Mouse (Mus musculus) stomach, embryonic 14.5 days (tissue): ENCODE measurements around the gene Zbtb24. TPM values are rescaled to one million over a fixed set of nuclear protein-coding genes. Genes with fewer than 3 reads are reported as not detected.
A peak's percentile ranks its signal among the peaks of the same experiment; 100 is the strongest.

Source experiments
- ATAC-seq: fragments of 200-750 bp; cut with Nextera tagmentation; 2 replicates; pipeline ENCODE4 v1.8.0; 2017; ENCODE audit warnings: low read depth, moderate TSS enrichment; ENCODE audit not compliant: insufficient number of reproducible peaks, insufficient read depth, low FRiP score
- H3K27ac ChIP-seq: fragments of 300-500 bp; sonication (generic); 2 replicates; pipeline ENCODE4 v1.5.1; 2014; ENCODE audit warnings: mild to moderate bottlenecking, low read length, moderate library complexity, mixed read lengths
- H3K27me3 ChIP-seq: fragments of 300-500 bp; sonication (generic); 2 replicates; pipeline ENCODE4 v1.6.1; 2014; ENCODE audit warnings: low read length, control low read depth, mixed read lengths; ENCODE audit not compliant: control insufficient read depth, insufficient read depth
- H3K36me3 ChIP-seq: fragments of 300-500 bp; sonication (generic); 2 replicates; pipeline ENCODE4 v1.6.1; 2014; ENCODE audit warnings: mild to moderate bottlenecking, control low read depth, low read length, moderate library complexity, mixed read lengths; ENCODE audit not compliant: control insufficient read depth, insufficient read depth
- H3K4me1 ChIP-seq: fragments of 300-500 bp; sonication (generic); 2 replicates; pipeline ENCODE4 v1.6.1; 2014; ENCODE audit warnings: low read length, control low read depth, mixed read lengths; ENCODE audit not compliant: control insufficient read depth, insufficient read depth
- H3K4me2 ChIP-seq: fragments of 300-500 bp; sonication (generic); replicated peaks from 2 replicates; pipeline ENCODE4 v1.6.1; 2014; ENCODE audit warnings: low read depth, low read length, control low read depth
- H3K4me3 ChIP-seq: fragments of 300-500 bp; sonication (generic); 2 replicates; pipeline ENCODE4 v1.5.1; 2014; ENCODE audit warnings: low read depth, low read length, control low read depth
- H3K9ac ChIP-seq: fragments of 300-500 bp; sonication (generic); replicated peaks from 2 replicates; pipeline ENCODE4 v1.6.1; 2014; ENCODE audit warnings: low read depth, mild to moderate bottlenecking, control low read depth, low read length, moderate library complexity, mixed read lengths
- H3K9me3 ChIP-seq: fragments of 300-500 bp; sonication (generic); 2 replicates; pipeline ENCODE4 v1.6.1; 2016; ENCODE audit warnings: low read depth, low read length, control low read depth; ENCODE audit not compliant: control insufficient read depth
- WGBS: fragments of 180-500 bp; shearing (Covaris S2); extraction: QIAGEN DNeasy Blood & Tissue Kit; methylation state at CpG from one replicate; pipeline ENCODE4 v1.1.7; 2014; 5-methylcytosine and 5-hydroxymethylcytosine counted together
- polyA plus RNA-seq: library from polyadenylated mRNA; unstranded; fragments of >200 nt; fragmentation: Nextera tagmentation; extraction: Ambion mirVana; gene quantifications from 2 replicates; pipeline ENCODE4 v1.2.1, GENCODE M21; 2014

Zbtb24 gene
- polyA plus RNA-seq, 1 experiment from 2014 or later, result 16.7 TPM

DNA sequence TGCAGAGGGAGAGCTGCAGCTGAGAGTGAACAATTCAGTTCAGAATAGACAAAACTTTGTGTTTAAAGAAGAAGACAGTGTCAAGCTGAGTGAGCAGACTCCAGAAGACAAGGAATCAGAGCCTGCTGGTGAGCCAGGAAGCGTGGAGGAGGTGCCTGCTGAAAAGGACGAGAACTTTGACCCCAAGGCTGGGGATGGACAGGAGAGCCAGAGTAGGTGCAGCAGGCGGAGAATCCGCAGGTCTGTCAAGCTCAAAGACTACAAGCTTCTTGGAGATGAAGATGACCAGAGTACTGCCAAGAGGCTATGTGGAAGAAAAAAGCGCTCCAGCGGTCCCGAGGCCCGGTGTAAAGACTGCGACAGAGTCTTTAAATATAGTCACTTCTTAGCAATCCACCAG, 1.5 kb downstream of the Zbtb24 start:
- 90% methylated on average over 9 of the region's 9 CpGs for WGBS
- no peak overlapping the region for H3K4me2 ChIP-seq
- H3K36me3 ChIP-seq, result peaks cover 15% of the 10 kb centered on the region
- no peaks in the 10 kb centered on the region for H3K27me3 ChIP-seq
- H3K9ac ChIP-seq, result no peak overlapping the region
- peaks cover 15% of the 10 kb centered on the region; the same call in 1 of the 2 replicates for H3K4me1 ChIP-seq
- H3K27ac ChIP-seq, result no peak overlapping the region
- no peaks in the 10 kb centered on the region for H3K9me3 ChIP-seq
- no peak for ATAC-seq
- no peak overlapping the region for H3K4me3 ChIP-seq

DNA sequence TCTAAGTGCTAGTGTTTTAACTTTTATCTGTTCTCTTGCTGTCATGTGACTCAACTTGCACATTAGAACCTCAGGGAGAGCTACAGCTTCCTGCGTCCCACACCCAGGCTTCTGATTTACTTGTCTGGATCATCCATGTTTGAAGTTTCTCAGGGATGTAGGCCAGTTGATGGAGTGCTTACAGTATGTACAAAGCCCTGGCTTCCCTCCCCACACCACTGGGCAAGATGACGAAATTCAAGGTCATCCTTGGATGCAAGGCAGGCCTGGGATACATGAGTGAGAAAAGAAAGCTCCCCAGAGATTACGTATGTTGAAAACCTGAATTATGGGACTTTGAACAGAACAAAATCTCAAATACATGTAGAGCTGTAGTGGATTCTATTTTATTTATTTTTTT, 2.6 kb downstream of the Zbtb24 start:
- Histone ChIP-seq H3K4me3 (no peak overlapping the region), H3K4me2 (no peak overlapping the region), H3K27ac (no peak overlapping the region), H3K9me3 (no peaks in the 10 kb centered on the region), H3K27me3 (no peaks in the 10 kb centered on the region), H3K36me3 (peaks cover 18% of the 10 kb centered on the region), H3K9ac (no peak overlapping the region), H3K4me1 (peaks cover 15% of the 10 kb centered on the region; the same call in 1 of the 2 replicates)
- 95% methylated on average over 3 of the region's 3 CpGs for whole genome bisulfite sequencing
- no peak for ATAC-seq

DNA sequence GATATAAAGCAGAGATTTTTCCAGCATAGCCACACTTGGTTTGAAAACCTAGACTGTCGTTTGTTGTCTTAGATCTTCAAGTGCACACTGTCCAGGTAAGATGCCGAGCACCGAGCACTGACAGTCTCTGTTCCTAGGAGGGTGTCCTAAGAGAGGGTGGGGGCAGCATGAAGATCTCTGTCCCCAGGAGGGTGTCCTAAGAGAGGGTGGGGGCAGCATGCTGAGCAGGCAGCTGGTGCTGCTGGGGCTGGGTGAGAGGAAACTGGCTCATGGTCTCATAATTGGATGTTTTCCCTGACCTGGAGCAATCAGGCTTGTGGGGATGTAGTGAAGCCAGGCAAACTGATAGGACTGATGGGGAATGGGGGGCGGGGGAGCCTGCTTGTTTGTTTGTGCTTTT, 9.8 kb downstream of the Zbtb24 start:
- Histone ChIP-seq H3K9ac (no peak overlapping the region), H3K27me3 (no peaks in the 10 kb centered on the region), H3K27ac (no peak overlapping the region), H3K36me3 (peaks cover 42% of the 10 kb centered on the region), H3K9me3 (no peaks in the 10 kb centered on the region), H3K4me2 (no peak overlapping the region), H3K4me3 (no peak overlapping the region), H3K4me1 (no peaks in the 10 kb centered on the region)
- 82% methylated on average over 4 of the region's 4 CpGs for WGBS
- ATAC-seq, result no peak

DNA sequence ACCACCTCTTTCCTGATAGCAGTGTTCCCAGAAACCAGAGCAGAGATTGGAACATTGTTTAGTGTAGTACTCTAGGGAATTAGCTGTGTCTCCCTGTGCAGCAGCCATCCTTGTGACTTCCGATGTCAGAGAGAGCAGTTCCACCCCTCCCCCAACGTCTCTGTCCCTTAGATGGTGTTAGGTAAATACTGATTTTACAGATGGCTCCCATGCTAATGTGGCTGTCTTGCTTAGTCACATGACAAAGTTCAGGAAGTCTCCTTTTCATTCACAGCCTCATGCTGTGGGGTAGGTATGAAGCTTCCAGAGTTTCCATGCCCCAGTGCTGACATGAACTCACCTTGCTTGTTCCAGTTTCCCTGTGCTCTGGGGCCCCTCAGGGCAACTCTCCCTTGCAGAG, 10.3 kb downstream of the Zbtb24 start:
- 0 out of 2 replicates have a peak, but pooled peaks have one; percentile 33 for ATAC-seq
- Histone ChIP-seq H3K4me1 (no peaks in the 10 kb centered on the region), H3K9ac (no peak overlapping the region), H3K36me3 (peaks cover 42% of the 10 kb centered on the region), H3K27ac (no peak overlapping the region), H3K4me2 (no peak overlapping the region), H3K27me3 (no peaks in the 10 kb centered on the region), H3K4me3 (no peak overlapping the region), H3K9me3 (no peaks in the 10 kb centered on the region)
- 26% methylated on average over 2 of the region's 2 CpGs for WGBS

DNA sequence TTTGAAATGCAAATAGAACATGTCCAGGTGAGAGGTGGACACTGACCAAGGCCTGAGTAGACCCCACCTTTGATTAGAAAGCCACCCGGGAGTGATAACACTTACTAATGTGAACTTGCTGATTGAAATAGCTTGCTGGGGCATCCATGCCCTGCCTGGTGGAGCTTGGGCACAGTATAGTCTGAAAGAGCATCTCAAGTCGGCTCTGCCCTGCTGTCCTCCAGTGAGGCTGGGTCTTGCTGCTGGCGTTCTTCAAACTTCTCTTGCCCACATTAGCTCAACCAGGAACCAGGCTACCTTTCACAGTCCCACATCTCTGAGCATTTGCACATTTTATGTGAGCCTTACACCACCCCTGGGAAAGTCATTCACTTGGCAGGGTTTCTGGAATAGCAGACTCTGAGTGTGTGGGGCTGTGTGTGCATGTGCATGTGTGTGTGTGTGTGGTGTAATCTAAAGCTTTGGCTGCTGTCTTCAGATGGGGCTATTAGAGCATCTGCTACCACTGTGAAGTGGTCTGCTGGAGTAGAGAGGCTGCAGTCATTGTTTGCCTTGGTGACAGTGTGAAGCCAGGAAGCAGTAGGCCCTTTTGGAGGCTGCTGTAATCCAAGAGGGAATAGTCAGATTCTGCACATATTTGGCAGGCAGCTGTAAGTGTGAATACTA, 11.0 kb downstream of the Zbtb24 start:
- H3K27ac ChIP-seq, result no peak overlapping the region
- no peaks in the 10 kb centered on the region for H3K4me1 ChIP-seq
- no peak for ATAC-seq
- H3K27me3 ChIP-seq, result no peaks in the 10 kb centered on the region
- WGBS, result 88% methylated on average over 3 of the region's 3 CpGs
- H3K9me3 ChIP-seq, result no peaks in the 10 kb centered on the region
- no peak overlapping the region for H3K4me2 ChIP-seq
- H3K9ac ChIP-seq, result no peak overlapping the region
- no peak overlapping the region for H3K4me3 ChIP-seq
- H3K36me3 ChIP-seq, result peaks cover 35% of the 10 kb centered on the region

DNA sequence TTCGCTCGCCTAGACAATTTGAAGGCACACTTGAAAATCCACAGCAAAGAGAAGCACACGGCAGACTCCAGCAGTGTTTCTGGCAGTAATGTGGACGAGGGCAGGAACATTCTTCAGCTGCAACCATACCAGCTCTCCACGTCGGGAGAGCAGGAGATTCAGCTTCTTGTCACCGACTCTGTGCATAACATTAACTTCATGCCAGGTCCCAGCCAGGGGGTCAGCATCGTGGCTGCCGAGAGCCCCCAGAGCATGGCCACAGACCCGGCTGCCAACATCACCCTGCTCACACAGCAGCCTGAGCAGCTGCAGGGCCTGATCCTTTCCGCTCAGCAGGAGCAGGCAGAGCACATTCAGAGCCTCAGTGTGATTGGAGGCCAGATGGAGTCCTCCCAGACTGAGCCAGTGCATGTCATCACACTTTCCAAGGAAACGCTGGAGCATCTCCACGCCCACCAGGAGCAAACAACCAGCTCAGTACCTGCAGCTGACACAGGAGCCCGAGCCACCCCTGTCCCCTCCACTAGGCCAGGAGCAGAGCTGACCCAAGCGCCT, 14.3 kb downstream of the Zbtb24 start:
- Histone ChIP-seq H3K9ac (no peak overlapping the region), H3K27ac (no peak overlapping the region), H3K27me3 (no peaks in the 10 kb centered on the region), H3K9me3 (no peaks in the 10 kb centered on the region), H3K4me3 (no peak overlapping the region), H3K4me1 (no peaks in the 10 kb centered on the region), H3K36me3 (peaks cover 20% of the 10 kb centered on the region), H3K4me2 (no peak overlapping the region)
- WGBS, result 58% methylated on average over 15 of the region's 15 CpGs
- no peak for ATAC-seq

DNA sequence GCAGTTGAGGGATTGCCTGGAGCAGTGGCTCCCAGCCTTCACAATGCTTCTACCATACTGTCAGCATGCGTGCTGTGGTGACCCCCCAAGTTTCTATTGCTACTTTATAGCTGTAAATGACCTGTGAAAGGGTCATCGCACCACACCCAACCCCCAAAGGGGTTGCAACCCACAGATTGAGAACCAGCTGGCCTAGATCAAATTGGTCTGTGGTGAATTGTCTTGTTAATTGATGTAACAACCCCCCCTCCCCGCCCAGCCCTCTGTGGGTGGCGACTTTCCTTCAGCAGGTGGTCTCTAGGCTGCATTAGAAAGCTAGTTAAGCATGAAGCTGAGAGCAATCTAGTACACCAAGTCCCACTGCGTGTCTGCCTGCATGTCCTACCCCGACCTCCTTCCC, 17.1 kb downstream of the Zbtb24 start:
- Histone ChIP-seq H3K9ac (no peak overlapping the region), H3K4me3 (no peak overlapping the region), H3K36me3 (peaks cover 17% of the 10 kb centered on the region), H3K9me3 (no peaks in the 10 kb centered on the region), H3K4me1 (no peaks in the 10 kb centered on the region), H3K27ac (no peak overlapping the region), H3K27me3 (no peaks in the 10 kb centered on the region), H3K4me2 (no peak overlapping the region)
- ATAC-seq, result no peak
- 45% methylated on average over 6 of the region's 6 CpGs for WGBS

DNA sequence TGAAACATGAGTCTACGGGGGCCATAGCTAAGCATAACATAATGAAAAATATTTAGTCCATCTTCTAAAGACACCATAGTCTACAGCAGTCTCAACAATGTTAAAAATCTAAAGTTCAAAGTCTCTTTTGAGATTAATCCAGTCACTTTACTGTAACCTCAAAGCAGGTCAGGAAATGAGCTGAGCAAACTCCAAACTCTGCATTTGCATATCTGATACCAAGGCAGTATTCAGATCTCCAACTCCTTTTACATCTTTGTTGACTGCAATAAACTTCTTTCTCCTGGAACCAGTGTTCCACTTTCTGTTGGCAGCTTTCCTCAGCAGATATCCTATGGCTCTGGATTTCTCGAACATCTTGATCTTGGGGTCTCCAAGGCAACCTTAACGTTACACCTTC, 20.5 kb downstream of the Zbtb24 start:
- ATAC-seq, result no peak
- H3K27ac ChIP-seq, result no peak overlapping the region
- no peak overlapping the region for H3K4me3 ChIP-seq
- peaks cover 9% of the 10 kb centered on the region for H3K4me1 ChIP-seq
- no peaks in the 10 kb centered on the region; the same call in 1 of the 2 replicates for H3K36me3 ChIP-seq
- H3K27me3 ChIP-seq, result no peaks in the 10 kb centered on the region
- no peaks in the 10 kb centered on the region for H3K9me3 ChIP-seq
- WGBS, result 87% methylated on average over 3 of the region's 3 CpGs
- H3K9ac ChIP-seq, result no peak overlapping the region
- no peak overlapping the region for H3K4me2 ChIP-seq

DNA sequence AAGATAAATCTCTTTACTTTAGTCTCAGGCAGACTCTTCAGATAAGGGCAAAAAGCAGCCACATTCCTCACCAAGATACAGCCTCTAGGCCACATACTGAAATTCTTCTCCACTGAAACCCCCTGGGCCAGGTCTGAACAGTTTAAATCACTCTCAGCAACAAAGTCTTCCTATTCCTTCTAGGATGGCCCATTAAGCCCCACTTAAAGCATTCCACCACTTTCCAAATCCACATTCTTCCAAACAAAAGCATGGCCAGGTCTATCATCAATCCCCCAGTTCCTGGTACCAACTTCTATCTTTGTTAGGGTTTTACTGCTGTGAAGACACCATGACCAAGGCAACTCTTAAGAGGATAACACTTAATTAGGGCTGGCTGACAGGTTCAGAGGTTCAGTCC, 22.4 kb downstream of the Zbtb24 start:
- Histone ChIP-seq H3K27me3 (no peaks in the 10 kb centered on the region), H3K27ac (no peak overlapping the region), H3K9ac (no peak overlapping the region), H3K4me1 (peaks cover 13% of the 10 kb centered on the region), H3K4me3 (no peak overlapping the region), H3K4me2 (no peak overlapping the region), H3K36me3 (no peaks in the 10 kb centered on the region), H3K9me3 (no peaks in the 10 kb centered on the region)
- ATAC-seq, result no peak
